Mouse (Mus musculus): ENCODE measurements around the gene Prr15. TPM values are rescaled to one million over a fixed set of nuclear protein-coding genes. Genes with fewer than 3 reads are reported as not detected.

The Prr15 gene
- polyA plus RNA-seq (2017; shearing (Covaris generic)): not detected

GRCm38 (mm10) chr6:54325246-54325885 lies at the start of gene Prr15:
TSS of gene Prr15 (plus strand) at chr6:54325835.

Other genes with a start within 250 kb of the Prr15 start
- gene Wipf3, start 103.8 kb downstream of the Prr15 start, polyA plus RNA-seq (2017; shearing (Covaris generic)): not detected
- not detected for gene Scrn1, start 240.7 kb downstream of the Prr15 start, polyA plus RNA-seq (2017; shearing (Covaris generic))

All from activated CD4-positive, CD25-positive, alpha-beta regulatory T cell, adult 9 weeks (primary cell).